Mouse (Mus musculus) B cell, adult 2 months (primary cell): ENCODE measurements around the gene Paf1.

Experiments used
- DNase-seq, 2 experiments: peaks; one replicate each; pipeline ENCODE4 v3.0.0; 2022

Paf1 gene

GRCm38 (mm10) chr7:28392429-28393271 lies at the start of gene Paf1, which contains the start of gene Med29:
Gene Paf1, plus strand, starts transcription at chr7:28392951.
Gene Med29, minus strand, starts transcription at chr7:28392708.
- peak; percentile 91 to 95 for DNase-seq

DNA sequence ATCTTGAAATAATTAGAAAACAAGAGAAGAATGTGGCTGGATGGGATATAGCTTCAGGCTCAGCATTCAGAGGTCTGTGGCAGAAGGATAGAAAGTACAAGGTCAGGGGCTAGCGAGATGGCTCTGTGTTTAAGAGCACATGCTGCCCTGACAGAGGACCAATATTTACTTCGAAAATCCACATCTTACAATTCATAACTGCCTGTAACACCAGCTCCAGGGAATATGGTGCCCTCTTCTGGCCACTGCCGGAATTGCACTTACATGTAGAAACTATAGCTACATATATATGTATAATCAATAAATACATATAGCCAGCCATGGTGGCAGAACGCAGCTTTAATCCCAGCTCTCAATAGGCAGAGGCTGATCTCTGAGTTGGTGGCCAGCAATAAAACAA lies 48.1 kb upstream of the Paf1 start:
- peak; percentile 85 to 86 for DNase-seq

GRCm38 (mm10) chr7:28347746-28348145 lies 45.0 kb upstream of the Paf1 start:
- DNase-seq: no peak

GRCm38 (mm10) chr7:28348601-28349000 lies 44.1 kb upstream of the Paf1 start:
- no peak for DNase-seq

- DNase-seq: peak; percentile 96 to 97
These were observed 42.4 kb upstream of the Paf1 start, which contains the start of gene Rps16 for GRCm38 (mm10) chr7:28350155-28350883. Gene Rps16, plus strand, starts transcription at chr7:28350652.

DNA sequence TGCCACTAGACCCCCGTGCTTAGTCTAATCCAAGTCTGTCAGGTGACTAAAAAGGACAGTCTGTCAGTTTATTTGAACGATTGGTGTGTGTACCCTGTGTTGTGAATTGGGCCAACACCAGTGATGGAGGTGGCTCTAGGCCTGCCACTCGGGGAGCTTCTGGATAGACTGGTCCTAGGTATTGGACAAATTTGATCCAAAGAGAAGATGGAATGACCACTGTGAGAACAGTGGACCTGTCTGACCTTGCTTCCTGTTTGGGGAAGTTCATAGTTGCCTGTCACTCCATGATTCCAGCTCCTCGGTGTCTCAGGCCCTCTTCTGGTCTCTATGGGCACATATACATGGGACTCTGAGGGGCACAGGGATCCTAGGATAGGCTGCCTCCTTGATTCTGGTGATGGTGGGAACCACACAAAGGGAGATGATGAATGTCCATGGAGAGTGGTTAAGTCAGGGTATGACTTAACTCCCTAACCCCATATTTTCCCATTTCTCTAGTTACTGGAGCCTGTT lies 41.0 kb upstream of the Paf1 start:
- no peak for DNase-seq

- DNase-seq: peak in 1 of 2 experiments; percentile 26
These were observed 39.5 kb upstream of the Paf1 start for GRCm38 (mm10) chr7:28353267-28353666.

DNA sequence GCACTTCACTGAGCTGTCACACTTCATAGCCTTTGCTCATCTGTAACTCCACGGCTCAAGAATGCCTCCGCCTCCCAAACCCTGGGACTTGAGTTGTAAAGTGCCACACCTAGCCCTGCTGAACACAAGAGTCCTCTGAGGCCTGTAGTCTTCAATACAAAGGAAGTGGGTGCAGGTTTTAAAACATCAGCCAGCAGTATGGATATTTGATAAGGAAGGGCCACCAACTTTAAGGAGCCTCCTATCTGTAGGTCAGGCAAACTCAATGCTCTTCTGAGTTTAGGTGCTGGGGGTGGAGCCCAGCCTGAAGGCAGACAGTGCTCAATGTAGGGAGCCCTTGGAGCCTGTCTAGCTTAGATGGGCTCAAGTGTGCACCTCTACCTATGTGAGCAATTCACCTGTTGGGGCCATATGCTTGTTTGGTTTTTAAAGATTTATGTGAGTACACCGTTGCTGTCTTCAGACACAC lies 38.6 kb upstream of the Paf1 start:
- DNase-seq: no peak

- no peak for DNase-seq
These were observed 38.2 kb upstream of the Paf1 start for GRCm38 (mm10) chr7:28354596-28354995.

- DNase-seq: peak in 1 of 2 experiments; percentile 21
These were observed 37.5 kb upstream of the Paf1 start for GRCm38 (mm10) chr7:28355221-28355620.

GRCm38 (mm10) chr7:28356981-28357380 lies 35.8 kb upstream of the Paf1 start:
- no peak for DNase-seq

DNA sequence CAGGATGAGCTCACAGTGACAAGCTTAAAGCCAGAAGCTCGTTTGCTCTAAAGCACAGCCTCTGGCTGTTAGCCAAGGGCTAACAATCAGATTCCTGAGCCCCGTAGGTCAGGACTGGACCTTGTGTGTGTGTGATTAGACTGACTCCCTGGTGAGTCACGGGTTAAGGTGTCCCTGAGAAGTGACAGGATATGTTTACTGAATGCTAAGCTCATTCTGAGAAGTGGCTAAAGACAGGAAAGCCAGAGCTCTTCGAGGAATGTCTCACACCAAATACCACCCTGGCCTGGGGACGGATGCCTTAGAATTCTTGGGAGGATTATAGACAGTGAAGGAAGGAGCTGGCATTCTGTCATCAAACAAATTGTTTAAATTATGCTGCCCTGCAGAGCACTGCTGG lies 34.8 kb upstream of the Paf1 start:
- no peak for DNase-seq

DNA sequence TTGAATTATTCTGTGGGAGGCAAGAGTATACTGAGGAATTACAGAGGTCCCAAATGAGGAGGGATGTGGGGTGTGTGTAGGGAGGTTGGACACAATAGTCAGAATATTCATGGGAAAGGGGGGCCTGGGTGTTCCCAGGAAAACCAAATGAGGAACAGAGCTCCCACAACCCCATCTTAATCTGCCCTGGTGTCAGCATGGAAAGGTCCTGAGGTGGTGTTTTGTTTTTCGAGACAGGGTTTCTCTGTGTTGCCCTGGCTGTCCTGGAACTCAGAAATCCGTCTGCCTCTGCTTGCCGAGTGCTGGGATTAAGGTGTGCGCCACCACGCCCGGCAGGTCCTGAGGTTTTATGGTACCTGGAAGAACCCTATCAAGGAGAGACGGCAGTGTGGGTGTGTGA lies 34.3 kb upstream of the Paf1 start:
- no peak for DNase-seq

GRCm38 (mm10) chr7:28359854-28360253 lies 32.9 kb upstream of the Paf1 start:
- DNase-seq: no peak

- DNase-seq: no peak
These were observed 32.5 kb upstream of the Paf1 start for GRCm38 (mm10) chr7:28360291-28360690.

DNA sequence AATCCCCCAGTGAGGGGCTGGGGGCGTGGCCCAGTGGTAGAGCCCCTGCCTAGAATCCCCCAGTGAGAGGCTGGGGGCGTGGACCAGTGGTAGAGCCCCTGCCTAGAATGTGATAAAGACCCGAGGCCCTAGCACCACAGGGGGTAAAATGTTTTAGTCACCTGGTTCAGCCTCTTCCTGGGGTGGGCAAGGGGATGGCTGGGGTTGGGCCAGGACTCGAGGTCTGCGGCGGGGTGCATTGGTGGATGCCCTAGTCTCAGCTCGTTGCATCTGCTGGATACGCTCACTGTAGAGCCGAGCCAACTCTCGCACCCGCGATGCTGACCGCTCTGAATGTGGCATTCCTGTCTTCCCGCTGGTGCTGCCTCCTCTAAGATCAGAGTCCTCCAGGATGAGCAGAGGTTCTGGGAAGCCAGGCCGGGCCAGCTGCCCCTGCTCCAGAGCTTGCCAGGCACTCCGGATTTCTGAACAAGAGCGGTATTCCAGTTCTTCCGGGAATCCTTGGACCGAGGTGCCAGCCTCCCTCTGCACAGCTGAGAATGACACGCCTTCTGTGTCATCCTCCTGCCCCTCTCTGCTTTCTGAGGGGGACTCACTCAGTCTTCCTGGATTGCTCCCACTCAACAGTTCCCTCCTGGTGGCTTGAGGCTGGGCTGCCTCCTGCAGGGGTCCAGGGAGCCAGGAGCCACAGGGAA lies 31.0 kb upstream of the Paf1 start:
- no peak for DNase-seq

- DNase-seq: no peak
These were observed 30.2 kb upstream of the Paf1 start for GRCm38 (mm10) chr7:28362441-28363060.

DNA sequence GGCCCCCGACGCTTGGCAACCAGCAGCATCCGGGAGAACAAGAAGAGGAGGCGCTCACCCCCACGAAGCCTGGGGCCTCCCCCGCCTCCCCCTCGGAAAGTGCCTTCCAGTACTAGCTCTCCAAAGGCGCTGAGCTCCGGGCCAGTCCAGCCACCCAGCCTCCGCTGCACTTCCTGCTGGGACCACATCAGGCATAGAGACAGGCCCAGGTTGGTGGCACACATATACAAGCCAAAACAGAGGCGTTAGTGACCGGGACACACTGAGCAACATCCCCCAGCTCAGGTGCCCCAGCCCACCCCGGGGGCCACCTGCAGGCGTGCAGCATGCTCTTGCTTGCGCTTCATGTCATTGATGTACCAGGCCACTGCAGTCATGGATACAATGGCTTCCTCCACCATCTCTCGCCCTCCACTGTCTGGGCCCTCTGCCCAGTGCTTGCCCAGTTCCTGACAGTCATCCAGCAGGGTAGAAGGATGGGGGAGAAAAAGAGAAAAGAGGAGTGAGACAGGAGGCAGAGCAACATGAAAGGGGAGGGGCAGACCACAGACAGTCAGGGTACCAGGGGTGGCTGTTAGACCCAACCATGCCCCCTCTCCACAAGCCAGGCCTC lies 25.0 kb upstream of the Paf1 start:
- no peak for DNase-seq

- no peak for DNase-seq
These were observed 24.4 kb upstream of the Paf1 start for GRCm38 (mm10) chr7:28368276-28368920.

DNA sequence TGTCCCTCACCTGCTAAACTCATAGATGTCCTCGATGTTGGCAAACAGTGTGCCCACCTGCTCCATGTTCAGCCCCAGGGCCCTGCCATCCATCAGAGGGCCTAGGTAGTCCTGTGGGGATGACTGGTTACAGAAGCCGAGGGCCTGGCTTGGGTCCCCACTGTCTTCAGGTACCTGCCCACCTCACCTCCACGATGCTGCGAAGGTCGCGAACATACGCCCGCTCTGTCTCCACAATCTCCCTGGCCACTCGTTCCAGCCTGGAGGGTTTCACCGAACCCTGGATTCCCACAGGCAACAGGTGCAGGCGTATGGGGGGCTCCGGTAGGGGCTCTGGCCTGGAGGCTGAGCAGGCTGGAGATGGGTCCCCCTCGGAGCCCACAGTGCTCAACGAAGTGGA lies 22.7 kb upstream of the Paf1 start:
- DNase-seq: no peak

DNA sequence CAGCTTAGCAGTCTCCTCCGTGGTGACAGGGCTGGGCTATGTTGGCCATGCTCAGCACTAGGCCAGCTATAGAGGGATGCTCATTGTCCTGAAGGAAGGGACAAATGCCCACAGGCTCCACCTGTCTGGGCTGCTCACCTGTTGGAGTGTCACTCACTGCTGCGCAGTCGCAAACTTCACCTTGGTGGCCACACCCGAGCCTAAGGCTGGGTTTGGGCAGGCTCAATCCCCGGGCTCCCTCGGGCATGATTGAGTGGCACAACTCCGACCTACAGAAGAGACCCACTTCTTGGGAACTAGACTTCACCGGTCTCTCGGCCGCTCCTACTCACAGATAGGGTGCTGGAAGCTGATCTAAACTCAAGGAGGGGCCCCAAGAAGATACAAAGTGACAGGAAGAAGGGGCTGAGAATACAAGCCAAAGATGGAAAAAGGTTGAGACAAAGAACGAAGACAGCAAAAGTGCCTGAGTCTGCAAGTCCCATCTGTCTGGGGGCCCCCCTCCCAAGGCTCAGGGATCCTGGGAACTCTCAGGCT lies 21.7 kb upstream of the Paf1 start:
- peak in 1 of 2 experiments; percentile 13 for DNase-seq
